Mouse (Mus musculus): Measurements from ENCODE around the gene Garem2.
"Not testable (repeated sequence)": the region's sequence is repeated elsewhere in the genome, so short reads cannot be mapped to it uniquely, and the experiment has no call there.

Garem2 gene

DNA sequence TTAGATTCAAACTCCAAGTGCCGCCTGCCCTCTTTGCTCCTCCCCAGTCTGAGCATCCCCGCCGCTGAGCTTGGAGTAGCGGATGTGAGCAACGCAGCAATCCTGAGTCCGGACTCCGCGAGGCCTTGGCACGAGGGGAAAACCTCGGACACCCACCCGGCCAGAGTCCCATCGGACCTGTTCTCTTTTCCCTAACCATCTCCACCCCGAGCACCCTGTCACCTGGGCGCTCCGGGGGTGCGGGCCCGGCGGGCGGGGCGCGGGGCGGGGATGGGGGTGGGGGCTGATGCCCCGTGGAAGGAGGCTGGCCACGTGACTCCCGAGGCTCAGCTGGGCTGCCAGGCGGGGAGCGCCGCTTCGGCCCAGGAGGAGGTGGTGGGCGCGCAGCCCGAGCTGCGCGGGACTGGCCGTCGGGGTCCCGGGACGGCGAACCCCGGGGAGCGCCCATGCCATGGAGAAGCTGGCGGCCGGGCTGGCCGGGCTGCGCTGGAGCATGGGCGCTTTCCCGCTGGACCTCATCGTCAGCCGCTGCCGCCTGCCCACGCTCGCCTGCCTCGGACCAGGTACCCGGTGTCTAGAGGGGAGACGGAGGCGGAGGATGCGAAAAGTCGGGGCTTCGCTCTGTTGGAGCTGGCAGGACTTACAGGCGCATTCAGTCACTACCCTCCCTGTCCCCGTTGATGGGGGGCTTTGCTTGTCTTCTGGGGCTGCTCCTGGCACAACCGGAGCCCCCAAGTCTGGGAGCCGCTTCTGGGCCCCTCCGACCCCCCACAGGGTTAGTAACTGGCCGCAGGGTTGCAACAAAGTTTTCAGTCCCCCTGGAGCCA lies at the start of gene Garem2:
TSS of gene Garem2 (plus strand) at position 321 of the 827 bp plus-strand sequence.
- peak; percentile 29 for DNase-seq

DNA sequence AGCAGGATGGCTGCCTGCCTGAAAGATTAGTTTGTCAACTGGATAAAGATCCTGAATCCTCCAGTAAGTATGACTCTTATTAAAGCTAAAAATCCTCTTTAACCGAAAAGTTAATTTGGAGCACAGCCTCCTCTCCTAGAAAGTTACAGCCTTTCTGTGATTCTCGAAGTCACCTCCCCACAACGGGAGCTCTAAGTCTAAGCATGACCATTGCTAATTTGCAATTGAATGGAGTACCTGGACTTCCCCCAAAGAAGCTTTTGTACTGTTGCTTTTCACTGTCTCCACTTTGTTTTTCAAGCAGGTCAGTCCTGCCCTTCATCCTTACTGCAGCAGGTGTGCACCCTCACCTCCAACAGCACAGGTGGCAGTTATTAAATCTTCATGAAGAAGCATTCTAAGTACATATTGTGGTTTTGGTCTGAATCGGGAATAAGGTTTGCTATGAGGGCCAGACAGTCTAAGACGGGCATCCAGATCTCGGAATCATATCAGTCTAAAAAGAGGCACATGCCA lies 46.7 kb upstream of the Garem2 start:
- DNase-seq: no peak

DNA sequence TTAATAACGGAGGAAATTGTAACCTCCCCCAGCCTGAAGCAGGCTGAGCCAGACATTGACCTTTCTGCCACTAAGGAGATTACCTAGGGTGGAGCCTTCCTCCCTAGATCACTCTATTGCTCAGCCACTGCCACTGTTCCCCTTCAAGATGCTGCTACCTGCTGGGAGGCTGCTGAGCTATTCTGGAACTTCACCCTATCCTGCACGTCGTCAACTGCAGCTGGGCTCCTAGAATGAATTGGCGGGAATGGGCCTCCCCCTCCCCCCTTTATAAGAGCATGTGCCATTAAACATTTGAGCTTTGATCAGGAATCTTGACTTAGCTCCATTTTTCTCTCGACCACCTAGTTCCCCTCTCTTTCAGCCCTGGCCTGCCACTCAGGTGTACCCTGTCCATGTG lies 45.4 kb upstream of the Garem2 start:
- DNase-seq: not testable (repeated sequence)

DNA sequence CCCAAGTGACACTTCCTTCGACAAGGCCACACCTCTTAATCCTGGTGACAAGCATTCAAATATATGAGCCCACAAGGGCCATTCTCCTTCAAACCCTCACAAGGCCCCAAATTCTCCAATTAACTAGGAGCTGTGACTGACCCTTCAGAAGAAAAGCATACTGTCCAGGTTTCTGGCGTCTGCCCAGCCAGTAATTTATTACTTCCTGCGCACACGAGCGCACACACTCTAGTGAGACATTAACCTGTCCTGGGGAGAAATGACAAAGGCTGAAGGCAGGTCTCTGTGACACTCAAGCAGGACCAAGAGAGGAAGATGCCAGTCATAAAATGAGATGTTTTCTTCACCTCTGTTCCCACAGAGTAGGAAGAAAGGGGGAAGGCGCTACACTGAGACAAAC lies 37.2 kb upstream of the Garem2 start:
- no peak for DNase-seq

DNA sequence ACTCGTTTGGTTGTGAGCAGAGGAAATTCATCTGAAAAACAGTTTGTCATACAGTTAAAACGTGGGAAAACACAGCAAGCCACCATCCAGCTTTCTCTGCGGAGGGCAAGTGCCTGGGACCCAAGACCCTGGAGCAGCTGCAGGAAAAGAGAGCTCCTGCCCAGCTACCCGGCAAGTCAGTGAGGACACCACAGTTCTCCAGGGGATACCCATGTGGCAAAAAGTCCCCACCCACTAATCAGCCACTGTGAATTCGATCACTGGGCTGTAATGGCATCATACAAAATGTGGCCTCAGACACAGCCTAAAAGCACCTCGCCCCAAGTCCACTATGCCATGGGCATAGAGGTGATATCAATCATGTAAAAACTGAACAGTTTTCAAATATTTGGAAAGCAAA lies 33.3 kb upstream of the Garem2 start:
- DNase-seq: no peak

DNA sequence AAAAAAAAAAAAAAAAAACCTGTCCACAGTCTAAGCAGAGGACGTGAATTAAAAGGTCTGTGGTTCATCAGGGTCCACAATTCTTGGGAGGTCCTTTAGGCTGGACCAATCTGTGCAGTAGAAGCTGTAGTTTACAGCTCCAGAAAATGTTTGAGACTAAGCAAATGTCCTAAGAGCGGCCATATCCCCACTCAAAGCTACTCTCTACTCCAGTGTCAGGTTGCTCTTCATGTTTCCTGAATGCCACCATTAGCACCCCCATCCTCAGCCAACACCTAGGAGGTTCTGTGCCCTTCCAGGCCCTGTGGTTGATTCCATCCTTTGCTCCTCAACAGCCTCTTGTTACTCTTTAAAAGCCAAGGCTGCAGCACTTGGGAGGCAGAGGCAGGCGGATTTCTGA lies 32.6 kb upstream of the Garem2 start:
- no peak for DNase-seq

DNA sequence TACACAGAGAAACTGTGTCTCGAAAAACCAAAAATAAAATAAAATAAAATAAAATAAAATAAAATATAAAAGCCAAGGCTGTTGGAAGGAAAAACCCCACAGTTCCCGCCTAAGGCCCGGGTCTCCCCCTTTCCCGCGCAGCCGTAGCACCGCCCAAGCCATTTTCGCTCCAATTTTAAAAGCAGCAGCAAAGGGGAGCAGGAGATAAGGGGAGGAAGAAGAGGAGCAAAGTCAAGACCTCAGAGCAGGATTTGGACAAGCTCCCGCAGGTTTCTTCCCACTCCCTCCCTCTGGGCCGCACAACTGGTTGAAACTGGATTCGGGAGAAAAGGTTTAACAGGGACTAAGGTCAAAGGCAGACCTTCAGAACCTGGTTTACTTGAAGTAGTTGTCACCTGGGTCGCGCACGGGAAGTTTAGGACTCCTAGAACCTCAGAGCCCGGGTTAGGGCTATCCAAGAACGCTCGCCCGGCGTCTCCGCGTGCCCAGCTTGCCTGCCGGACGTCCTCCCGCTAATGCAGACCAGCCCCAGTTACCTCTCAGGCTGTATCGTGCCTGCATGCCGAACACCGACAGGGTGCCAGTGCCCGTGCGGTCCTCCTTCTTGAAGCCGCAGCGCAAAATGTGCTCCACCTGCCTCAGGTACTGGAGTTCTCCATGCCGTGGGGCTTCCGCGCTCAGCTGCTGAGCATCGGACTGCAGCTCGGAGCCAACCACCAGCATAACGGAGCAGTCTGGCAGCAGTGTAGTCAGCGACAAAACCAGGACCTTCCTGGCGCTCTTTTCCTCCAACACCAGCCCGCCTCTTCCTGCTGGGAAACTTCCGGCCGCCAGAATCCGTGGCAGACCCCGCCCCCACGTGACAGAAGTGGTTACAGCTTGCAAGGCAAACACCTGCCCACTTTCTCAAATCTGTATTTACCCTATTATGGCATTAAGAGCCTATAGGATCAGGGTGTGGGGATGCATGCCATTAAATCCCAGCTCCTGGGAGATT lies 31.8 kb upstream of the Garem2 start, which contains the start of gene Tyms:
TSS of gene Tyms (minus strand) at position 793 of the 997 bp plus-strand sequence.
- peak; percentile 85 for DNase-seq

DNA sequence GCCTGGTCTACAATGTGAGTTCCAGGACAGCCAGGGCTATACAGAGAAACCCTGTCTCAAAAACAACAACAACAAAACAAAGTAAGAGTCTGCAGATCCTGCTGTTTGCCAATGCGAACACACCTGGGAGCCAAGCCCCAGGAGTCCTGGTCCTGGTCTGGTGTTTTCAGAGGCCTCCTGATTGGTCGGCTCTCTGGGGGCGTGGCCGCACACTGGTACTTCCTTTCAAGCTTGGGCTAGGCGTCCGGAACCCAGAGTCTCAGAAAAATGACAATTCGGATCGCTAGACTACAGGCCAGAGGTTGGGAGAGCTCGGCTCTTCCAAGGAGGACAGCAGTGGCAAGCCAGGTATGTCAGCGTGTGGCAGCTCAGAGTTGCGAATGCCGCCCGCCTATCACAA lies 12.3 kb upstream of the Garem2 start:
- DNase-seq: peak; percentile 31

DNA sequence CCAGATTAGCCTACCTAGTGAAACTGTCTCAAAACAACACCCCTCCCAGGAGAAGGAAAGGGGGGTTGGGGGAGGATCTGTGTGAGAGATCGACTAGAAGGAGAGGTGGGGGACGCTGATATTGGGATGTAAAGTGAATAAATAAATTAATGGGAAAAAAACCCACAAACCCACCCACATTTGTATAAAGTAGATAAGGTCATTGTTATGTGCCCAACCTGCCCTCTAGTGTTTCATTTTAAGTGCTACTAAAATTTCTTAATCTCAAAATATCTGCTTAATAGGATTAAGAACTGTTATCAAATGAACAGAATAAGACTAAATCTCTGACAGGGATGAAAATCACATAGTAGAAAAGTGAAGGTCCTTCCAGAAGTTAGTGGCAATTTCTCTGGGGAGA lies 10.6 kb upstream of the Garem2 start:
- DNase-seq: no peak

DNA sequence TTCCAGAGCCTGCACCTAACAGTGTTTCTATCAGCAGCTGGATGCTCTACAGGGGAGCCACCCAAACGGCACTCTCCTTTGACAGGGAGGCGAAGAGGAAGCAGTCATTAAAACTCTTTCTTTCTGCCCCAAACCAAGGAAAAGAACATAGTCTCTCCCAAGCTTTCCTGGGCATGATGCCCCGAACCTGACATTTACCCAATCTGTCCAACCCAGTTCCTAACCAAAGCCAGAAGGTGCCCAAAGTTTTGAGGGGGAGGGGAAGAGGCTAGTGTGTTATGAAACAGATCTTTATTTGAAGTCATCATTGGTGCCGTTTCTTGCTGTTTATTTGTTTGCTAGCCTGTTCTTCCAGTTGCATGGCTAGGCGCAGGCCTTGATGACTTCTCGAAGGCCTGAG lies 9.2 kb upstream of the Garem2 start:
- DNase-seq: no peak

DNA sequence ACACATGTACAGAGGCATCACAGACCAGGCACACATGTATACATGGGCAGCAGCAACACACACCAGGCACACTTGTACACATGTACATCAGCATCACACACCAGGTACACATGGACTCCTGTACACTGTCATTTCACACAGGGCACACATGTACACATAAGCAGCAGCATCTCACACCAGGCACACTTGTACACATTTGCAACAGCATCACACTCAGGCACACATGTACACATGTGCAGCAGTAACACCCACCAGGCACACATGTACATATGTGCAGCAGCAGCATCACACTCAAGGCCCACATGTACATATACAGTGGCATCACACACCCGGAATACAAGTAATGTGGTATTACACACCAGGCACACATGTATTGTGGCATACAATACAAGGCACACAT lies 6.7 kb upstream of the Garem2 start:
- no peak for DNase-seq

DNA sequence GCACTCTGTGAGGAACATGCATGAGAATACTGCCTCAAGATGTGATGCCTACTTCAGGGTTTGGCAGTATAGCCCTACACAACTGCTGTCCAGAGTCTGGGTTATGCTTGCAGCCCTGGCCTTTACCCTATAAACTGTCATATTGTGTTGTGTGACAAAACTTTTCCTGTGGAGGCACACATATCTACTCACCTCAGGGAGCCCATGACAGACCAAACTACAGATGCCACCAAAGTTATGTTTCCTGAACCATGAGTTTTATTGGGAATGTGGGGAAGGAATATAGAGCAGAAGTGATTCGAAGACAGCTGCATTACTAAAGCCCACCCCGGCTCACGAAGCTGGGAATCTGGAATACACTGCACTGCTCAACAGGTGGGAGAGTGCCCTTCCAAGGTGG lies 1.6 kb upstream of the Garem2 start:
- DNase-seq: no peak

DNA sequence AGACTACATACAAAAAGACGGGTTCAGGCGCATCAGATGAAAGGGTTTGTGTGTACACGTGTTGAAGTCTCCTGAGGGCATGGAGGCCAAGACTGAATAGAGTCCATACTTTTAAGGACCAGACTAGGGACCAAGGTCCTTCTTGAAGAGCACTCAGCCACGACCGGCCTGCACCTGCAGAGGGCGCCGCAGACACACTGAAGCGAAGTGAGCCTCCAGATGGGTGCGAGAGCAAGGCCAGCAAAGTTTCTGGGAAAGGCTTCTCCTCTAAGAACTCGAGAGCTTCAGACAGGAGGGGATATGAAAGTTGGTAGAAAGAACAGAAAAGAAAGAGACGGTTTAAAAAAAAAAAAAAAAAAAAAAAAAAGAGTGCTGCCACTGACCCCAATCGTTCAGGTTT lies 622 bp upstream of the Garem2 start:
- peak; percentile 72 for DNase-seq

DNA sequence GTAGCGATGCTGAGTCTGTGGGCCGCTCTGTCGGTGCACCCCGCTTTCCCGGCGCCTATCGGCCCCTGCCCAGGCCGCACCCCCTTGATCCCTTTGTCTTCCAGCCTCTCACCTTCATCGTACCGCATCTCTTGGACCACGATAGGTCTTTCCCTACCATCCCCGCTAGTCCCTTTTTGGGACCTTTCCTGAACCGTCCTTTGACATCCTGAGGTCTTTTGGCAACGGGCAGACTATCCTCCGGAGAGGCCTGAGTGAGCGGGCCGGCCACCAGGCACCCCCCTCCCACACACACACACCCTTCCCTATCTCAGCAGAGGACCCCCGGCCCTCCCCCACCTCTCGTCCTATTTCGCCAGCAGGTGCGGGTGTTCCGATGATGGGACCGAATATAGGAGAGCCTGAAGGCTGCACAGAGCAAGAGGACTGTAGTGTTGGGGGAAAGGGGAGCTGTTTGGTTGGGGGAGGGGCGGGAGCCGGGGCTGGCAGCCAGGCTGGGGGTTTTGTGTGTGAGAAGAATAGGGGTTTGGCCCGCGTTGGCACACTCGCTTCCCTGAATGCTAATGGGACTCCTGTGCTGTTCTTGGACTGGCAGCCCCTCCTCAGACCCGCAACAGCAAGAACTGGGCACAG lies 823 bp downstream of the Garem2 start, which contains the start of gene 3110082J24Rik:
TSS of gene 3110082J24Rik (minus strand) at position 419 of the 633 bp plus-strand sequence.
- DNase-seq: no peak

DNA sequence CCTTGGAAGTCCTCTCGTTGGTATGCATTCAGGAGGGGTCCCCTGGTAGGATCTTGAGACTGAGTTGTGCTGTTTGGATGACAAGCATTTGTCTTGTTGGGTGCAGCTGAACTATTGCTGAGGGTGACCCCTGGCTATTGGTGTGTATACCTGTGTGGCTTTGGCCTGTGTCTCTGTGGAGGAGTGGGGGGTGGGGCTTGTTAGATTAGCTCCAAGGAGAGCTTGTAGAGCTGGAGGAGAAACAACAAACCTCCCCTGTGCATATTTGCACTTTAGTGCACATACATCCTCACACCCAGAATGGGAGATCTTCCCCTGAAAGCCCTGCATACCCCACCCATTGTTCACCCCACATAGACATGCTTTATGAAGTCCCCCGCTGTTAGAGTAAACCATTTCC lies 1.8 kb downstream of the Garem2 start:
- DNase-seq: no peak

DNA sequence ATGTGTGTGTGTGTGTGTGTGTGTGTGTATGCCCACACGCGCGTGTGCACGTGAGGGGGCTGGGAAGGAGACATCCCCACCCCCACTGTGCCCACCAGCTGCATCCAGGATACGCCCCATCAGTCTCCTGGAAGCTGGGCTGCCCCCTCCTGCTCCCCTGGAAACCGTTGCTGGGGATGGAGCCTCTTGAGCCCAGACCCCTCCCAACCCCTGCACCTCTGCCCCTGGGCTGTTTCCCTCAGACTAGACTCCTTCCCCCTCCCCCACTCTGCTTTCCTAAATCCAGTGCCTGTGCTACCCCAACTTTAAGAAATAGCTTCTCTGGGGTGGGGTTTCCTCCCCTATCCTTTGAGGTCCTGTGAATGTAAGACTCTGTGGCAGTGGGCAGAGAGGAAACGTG lies 2.2 kb downstream of the Garem2 start:
- DNase-seq: no peak

DNA sequence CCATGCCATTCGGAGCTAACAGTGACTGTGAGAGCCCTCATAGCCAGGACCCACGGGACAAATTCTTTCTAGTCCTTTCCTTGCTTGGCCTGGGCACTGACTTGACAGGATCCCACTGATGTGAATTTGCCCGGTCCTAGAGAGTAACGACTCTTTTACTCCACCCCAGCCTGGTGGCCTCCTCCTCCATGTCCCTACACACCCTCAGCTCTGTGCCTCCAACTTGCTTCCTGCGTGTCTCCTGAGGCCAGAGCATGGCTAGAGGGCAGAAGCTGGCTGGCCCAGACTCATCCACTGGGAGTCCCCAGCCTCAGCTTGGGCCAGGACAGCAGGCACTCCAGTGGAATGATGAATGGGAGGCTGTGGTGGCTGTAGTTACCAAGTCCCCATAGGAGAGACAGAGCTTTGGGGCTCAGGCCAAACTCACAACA lies 2.7 kb downstream of the Garem2 start:
- no peak for DNase-seq

DNA sequence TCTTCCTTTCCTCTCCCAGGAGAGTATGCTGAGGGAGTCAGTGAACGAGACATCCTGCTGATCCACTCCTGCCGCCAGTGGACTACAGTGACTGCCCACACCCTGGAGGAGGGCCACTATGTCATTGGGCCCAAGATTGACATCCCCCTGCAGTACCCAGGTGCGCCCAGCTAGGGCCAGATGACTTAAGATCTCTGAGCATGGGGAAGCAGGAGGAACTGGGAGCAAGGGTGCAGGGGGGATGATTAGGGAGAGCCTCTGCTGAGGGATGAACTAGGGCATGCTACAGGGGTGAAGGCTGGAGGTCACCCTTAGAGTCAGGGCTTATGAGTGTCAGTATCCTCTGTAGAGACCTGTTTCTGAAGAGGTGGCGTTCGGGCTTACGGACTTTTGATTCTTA lies 3.3 kb downstream of the Garem2 start:
- no peak for DNase-seq

DNA sequence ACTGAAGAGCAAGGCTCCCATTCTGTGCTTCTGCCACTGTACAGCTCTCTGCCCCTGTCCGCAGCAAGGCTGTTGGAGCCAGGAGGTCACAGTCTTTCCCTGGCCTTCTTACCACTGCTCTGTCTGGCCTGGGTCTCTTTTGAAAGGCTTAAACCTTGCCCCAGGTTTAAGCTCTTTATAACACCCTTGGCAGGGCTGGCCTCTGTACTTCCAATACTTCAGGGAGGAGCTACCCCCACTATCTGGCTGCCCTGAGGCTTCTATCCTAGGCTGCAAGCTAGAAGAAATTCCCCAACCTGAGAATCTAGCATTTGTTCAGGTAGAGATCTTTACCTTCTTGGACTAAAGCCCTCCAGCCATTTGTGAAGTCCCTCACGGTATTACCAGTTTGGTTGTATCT lies 4.9 kb downstream of the Garem2 start:
- no peak for DNase-seq

DNA sequence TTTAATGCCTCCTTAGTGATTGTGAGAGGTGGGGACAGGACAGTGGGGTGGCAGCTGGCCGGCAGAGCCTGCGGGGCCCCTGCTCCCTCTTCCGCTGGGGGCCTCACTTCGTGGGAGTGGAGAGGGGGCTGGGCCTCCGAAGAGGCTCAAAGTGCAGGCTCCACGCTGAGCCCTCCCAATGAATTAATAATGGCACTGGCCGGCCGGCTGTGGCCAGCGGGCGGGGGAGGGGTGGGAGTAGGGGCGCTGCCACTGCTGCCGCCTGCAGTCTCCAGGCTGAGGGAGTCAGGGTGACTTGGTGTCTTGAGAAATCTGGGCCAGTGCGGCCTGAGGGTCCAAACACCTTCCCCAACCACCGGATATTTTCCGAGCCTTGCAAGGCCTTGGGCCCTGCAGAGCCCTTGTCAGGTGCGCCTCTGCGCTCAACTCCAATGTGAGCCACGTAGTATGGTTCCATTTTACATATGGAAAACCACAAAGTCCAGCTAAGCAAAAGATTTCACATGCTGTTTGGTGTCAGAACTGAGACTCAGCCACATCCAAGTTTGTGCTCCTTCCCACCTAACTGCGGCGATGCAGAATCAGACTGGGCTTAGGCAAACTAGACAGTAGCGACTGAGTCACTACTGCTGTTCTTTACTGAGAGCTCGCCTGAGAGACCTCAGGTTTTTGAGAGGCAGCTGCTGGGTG lies 5.6 kb downstream of the Garem2 start:
- DNase-seq: no peak

DNA sequence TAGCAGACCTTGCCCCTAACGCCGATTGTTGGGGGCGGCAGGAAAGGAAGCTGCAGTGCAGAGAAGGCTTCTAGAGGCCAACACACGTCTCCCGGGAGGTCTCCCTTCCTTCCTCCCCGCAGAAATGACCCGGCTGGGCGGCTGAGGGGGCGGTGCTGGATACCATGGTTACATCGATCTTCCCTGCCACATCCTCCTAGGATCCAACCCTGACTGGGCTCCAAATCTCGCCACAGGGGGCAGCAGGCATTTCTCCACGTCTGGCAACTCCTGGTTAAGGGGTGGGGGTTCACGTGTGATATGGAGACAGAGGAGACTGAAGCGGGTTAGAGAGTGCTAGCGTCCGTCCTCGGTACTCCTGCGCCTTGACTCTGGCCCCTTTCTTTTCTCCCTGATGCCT lies 6.2 kb downstream of the Garem2 start:
- peak; percentile 32 for DNase-seq

DNA sequence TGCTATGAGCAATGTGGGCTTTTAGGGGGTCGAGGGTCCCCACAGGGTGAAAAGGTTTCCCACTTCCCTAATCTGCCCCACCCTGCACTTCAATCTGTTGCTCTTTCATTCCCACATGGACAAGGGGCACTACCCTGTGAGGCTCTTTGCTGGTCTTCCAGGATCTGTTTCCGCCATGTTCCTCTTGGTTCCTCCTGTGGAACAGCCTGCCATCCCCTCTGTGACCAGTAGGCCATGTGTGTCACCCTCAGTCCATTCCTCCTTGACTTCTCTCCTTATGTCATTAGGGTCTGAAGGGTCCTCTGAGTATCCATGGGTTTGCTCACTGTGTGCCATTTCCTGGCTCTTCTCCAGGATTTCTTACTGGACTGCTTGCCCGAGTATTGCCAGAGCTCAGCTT lies 6.8 kb downstream of the Garem2 start:
- DNase-seq: no peak

All from thymus, postnatal 4 days (tissue).